Mouse (Mus musculus) liver, embryonic 16.5 days (tissue): ENCODE measurements around the gene Slc7a5. TPM values are rescaled to one million over a fixed set of nuclear protein-coding genes. Genes with fewer than 3 reads are reported as not detected.
A peak's percentile ranks its signal among the peaks of the same experiment; 100 is the strongest.

Source experiments
- ATAC-seq: fragments of 200-750 bp; cut with Nextera tagmentation; 2 replicates; pipeline ENCODE4 v1.8.0; 2017; ENCODE audit warnings: low read depth, mild to moderate bottlenecking, moderate number of reproducible peaks, moderate library complexity
- H3K27ac ChIP-seq: fragments of 300-500 bp; sonication (generic); 2 replicates; pipeline ENCODE4 v1.5.1; 2014; ENCODE audit warnings: mild to moderate bottlenecking, low read length
- H3K27me3 ChIP-seq: fragments of 300-500 bp; sonication (generic); 2 replicates; pipeline ENCODE4 v1.6.1; 2014; ENCODE audit warnings: low read depth, low read length, mixed read lengths; ENCODE audit not compliant: control insufficient read depth, insufficient read depth
- H3K36me3 ChIP-seq: fragments of 300-500 bp; sonication (generic); 2 replicates; pipeline ENCODE4 v1.6.1; 2014; ENCODE audit warnings: mild to moderate bottlenecking; ENCODE audit not compliant: control insufficient read depth, insufficient read depth
- H3K4me1 ChIP-seq: fragments of 300-500 bp; sonication (generic); 2 replicates; pipeline ENCODE4 v1.6.1; 2014; ENCODE audit warnings: low read depth, low read length, mixed read lengths; ENCODE audit not compliant: control insufficient read depth
- H3K4me2 ChIP-seq: fragments of 300-500 bp; sonication (generic); 2 replicates; pipeline ENCODE4 v1.6.1; 2014; ENCODE audit warnings: low read depth, low read length, mixed read lengths
- H3K4me3 ChIP-seq: fragments of 300-500 bp; sonication (generic); 2 replicates; pipeline ENCODE4 v1.5.1; 2014; ENCODE audit warnings: low read depth, mild to moderate bottlenecking, low read length
- H3K9ac ChIP-seq: fragments of 300-500 bp; sonication (generic); 2 replicates; pipeline ENCODE4 v1.6.1; 2014; ENCODE audit warnings: low read depth, low read length
- H3K9me3 ChIP-seq: fragments of 300-500 bp; sonication (generic); replicated peaks from 2 replicates; pipeline ENCODE4 v1.6.1; 2016; ENCODE audit warnings: low read length; ENCODE audit not compliant: control insufficient read depth
- WGBS: fragments of 180-500 bp; shearing (Covaris S2); extraction: QIAGEN DNeasy Blood & Tissue Kit; methylation state at CpG from one replicate; pipeline ENCODE4 v1.1.7; 2014; ENCODE audit not compliant: insufficient replicate concordance; 5-methylcytosine and 5-hydroxymethylcytosine counted together
- polyA plus RNA-seq: library from polyadenylated mRNA; unstranded; fragments of >200 nt; fragmentation: Nextera tagmentation; extraction: Ambion mirVana; gene quantifications from 2 replicates; pipeline ENCODE4 v1.2.1, GENCODE M21; 2015

The Slc7a5 gene
- polyA plus RNA-seq, 1 experiment from 2014 or later: 36.9 TPM

- Histone ChIP-seq H3K36me3 (no peaks in the 10 kb centered on the region), H3K4me3 (no peak overlapping the region), H3K9ac (no peak overlapping the region), H3K27me3 (no peaks in the 10 kb centered on the region), H3K9me3 (no peaks in the 10 kb centered on the region), H3K4me1 (no peaks in the 10 kb centered on the region), H3K4me2 (no peak overlapping the region), H3K27ac (no peak overlapping the region)
- no peak for ATAC-seq
- WGBS: 59% methylated on average over 7 of the region's 7 CpGs
Observed at GRCm38 (mm10) chr8:121931571-121931970, 24.1 kb upstream of the Slc7a5 start.

- Histone ChIP-seq H3K9ac (no peak overlapping the region), H3K9me3 (no peaks in the 10 kb centered on the region), H3K36me3 (no peaks in the 10 kb centered on the region), H3K4me3 (no peak overlapping the region), H3K4me2 (no peak overlapping the region), H3K27ac (no peak overlapping the region), H3K27me3 (no peaks in the 10 kb centered on the region), H3K4me1 (no peaks in the 10 kb centered on the region)
- 40% methylated on average over 4 of the region's 4 CpGs for WGBS
- no peak for ATAC-seq
Observed at GRCm38 (mm10) chr8:121930047-121930446, 22.6 kb upstream of the Slc7a5 start.

GRCm38 (mm10) chr8:121927316-121927715 lies 19.8 kb upstream of the Slc7a5 start:
- Histone ChIP-seq H3K9ac (no peak overlapping the region), H3K4me3 (no peak overlapping the region), H3K27me3 (no peaks in the 10 kb centered on the region), H3K4me2 (no peak overlapping the region), H3K4me1 (no peaks in the 10 kb centered on the region), H3K9me3 (no peaks in the 10 kb centered on the region), H3K27ac (no peak overlapping the region), H3K36me3 (no peaks in the 10 kb centered on the region)
- 32% methylated on average over 8 of the region's 8 CpGs for whole genome bisulfite sequencing
- 0 out of 2 replicates have a peak, but pooled peaks have one; percentile 53 for ATAC-seq

GRCm38 (mm10) chr8:121926266-121926665 lies 18.8 kb upstream of the Slc7a5 start:
- H3K4me1 ChIP-seq: no peaks in the 10 kb centered on the region
- no peaks in the 10 kb centered on the region for H3K27me3 ChIP-seq
- no peaks in the 10 kb centered on the region for H3K9me3 ChIP-seq
- H3K4me3 ChIP-seq: no peak overlapping the region
- H3K4me2 ChIP-seq: no peak overlapping the region
- H3K27ac ChIP-seq: no peak overlapping the region
- 54% methylated on average over 8 of the region's 8 CpGs for WGBS
- no peak overlapping the region for H3K9ac ChIP-seq
- no peaks in the 10 kb centered on the region for H3K36me3 ChIP-seq
- ATAC-seq: no peak

GRCm38 (mm10) chr8:121925624-121926023 lies 18.1 kb upstream of the Slc7a5 start:
- no peak for ATAC-seq
- Histone ChIP-seq H3K36me3 (no peaks in the 10 kb centered on the region), H3K27ac (no peak overlapping the region), H3K4me1 (no peaks in the 10 kb centered on the region), H3K27me3 (no peaks in the 10 kb centered on the region), H3K9ac (no peak overlapping the region), H3K4me2 (no peak overlapping the region), H3K4me3 (no peak overlapping the region), H3K9me3 (no peaks in the 10 kb centered on the region)
- 25% methylated on average over 10 of the region's 10 CpGs for WGBS

GRCm38 (mm10) chr8:121924681-121925080 lies 17.2 kb upstream of the Slc7a5 start:
- Histone ChIP-seq H3K9me3 (no peaks in the 10 kb centered on the region), H3K27me3 (no peaks in the 10 kb centered on the region), H3K4me1 (no peaks in the 10 kb centered on the region), H3K4me3 (no peak overlapping the region), H3K27ac (no peak overlapping the region), H3K9ac (no peak overlapping the region), H3K4me2 (no peak overlapping the region), H3K36me3 (no peaks in the 10 kb centered on the region)
- no peak for ATAC-seq
- whole genome bisulfite sequencing: 65% methylated on average over 5 of the region's 5 CpGs

- ATAC-seq: no peak
- Histone ChIP-seq H3K9ac (no peak overlapping the region), H3K9me3 (no peaks in the 10 kb centered on the region), H3K27me3 (no peaks in the 10 kb centered on the region), H3K4me3 (no peak overlapping the region), H3K4me1 (no peaks in the 10 kb centered on the region), H3K27ac (no peak overlapping the region), H3K4me2 (no peak overlapping the region), H3K36me3 (no peaks in the 10 kb centered on the region)
- WGBS: 61% methylated on average over 8 of the region's 8 CpGs
Observed at GRCm38 (mm10) chr8:121922101-121922500, 14.6 kb upstream of the Slc7a5 start.

GRCm38 (mm10) chr8:121921582-121921981 lies 14.1 kb upstream of the Slc7a5 start:
- no peak overlapping the region for H3K27ac ChIP-seq
- 69% methylated on average over 8 of the region's 8 CpGs for WGBS
- no peak overlapping the region for H3K4me2 ChIP-seq
- H3K4me1 ChIP-seq: no peaks in the 10 kb centered on the region
- no peaks in the 10 kb centered on the region for H3K36me3 ChIP-seq
- H3K9me3 ChIP-seq: no peaks in the 10 kb centered on the region
- no peak overlapping the region for H3K9ac ChIP-seq
- ATAC-seq: no peak
- H3K4me3 ChIP-seq: no peak overlapping the region
- no peaks in the 10 kb centered on the region for H3K27me3 ChIP-seq

- Histone ChIP-seq H3K9me3 (no peaks in the 10 kb centered on the region), H3K36me3 (no peaks in the 10 kb centered on the region), H3K27me3 (no peaks in the 10 kb centered on the region), H3K4me3 (no peak overlapping the region), H3K4me2 (no peak overlapping the region), H3K4me1 (no peaks in the 10 kb centered on the region), H3K9ac (no peak overlapping the region), H3K27ac (no peak overlapping the region)
- WGBS: 49% methylated on average over 3 of the region's 3 CpGs
- no peak for ATAC-seq
Observed at GRCm38 (mm10) chr8:121919731-121920130, 12.2 kb upstream of the Slc7a5 start.
